Mouse (Mus musculus) thymus, adult 2 months (tissue): ENCODE measurements around the gene Prrt4.

Experiments
- CTCF ChIP-seq: fragments of 200-500 bp; IDR thresholded peaks from 2 replicates; pipeline ENCODE4 v1.5.1; 2012; ENCODE audit warnings: mild to moderate bottlenecking, control low read depth, low read length, moderate library complexity, borderline replicate concordance; ENCODE audit not compliant: control insufficient read depth, poor library complexity, insufficient read depth; ENCODE audit errors: extremely low read depth
- POLR2A ChIP-seq: fragments of 200-500 bp; IDR thresholded peaks from 2 replicates; pipeline ENCODE4 v1.6.1; 2012; ENCODE audit warnings: mild to moderate bottlenecking, low read length, control low read depth, moderate library complexity; ENCODE audit not compliant: control insufficient read depth, poor library complexity, insufficient read depth; ENCODE audit errors: extremely low read depth

DNA sequence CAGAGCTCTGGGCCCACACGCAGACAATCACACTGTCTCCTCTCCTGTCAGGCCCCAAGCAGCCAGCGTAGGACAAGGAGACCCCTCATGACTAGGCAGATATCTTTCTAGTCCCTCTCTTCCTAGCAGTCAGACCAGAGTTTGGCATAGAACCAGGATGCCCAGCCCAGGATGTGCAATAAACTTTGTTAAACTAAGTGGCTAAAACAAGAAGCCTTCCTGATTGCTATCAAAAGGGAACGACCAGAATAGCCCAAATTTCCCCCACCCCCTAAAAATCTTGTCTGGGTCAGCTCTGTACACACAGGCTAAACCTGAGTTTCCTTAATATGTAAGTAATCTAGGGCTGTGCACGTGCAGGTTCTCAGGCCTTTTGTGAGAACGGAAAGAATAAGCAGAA, 28.8 kb upstream of the Prrt4 start:
- TF ChIP-seq POLR2A (no peak), CTCF (no peak)
